Mouse (Mus musculus): ENCODE data around the gene Casp1.

DNA sequence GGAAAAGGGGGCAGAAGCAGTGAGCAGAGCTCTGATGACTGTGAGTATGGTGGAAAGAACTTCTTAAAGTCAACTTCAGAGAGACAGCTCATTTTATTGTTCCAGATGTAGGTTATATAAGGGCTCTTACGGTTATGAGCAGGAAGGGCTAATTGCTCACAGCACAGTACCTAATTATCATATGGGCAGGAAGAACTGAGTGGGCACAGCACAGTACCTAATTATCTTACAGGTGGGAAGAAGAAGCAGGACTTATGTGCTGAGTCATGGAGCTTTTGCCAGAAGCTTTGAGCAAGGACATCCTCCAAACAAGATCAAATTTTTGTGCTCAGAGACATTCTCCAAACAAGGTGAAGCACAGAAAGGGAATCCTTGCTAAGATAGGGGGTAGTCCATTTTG lies 27.4 kb upstream of the Casp1 start:
- TF ChIP-seq CTCF (IDR thresholded peaks at IDR 0.05; ENCODE audit: low read depth): no peak
- no peak for TF ChIP-seq EP300 (IDR thresholded peaks at IDR 0.05; ENCODE audit: low read depth)

All from heart, postnatal 0 days (tissue).